Mouse (Mus musculus): Measurements from ENCODE around the gene Uvrag. TPM values are rescaled to one million over a fixed set of nuclear protein-coding genes. Genes with fewer than 3 reads are reported as not detected.

Uvrag gene
- total RNA-seq, 2 experiments from 2014 or later, result 6.6 to 8.5 TPM

GRCm38 (mm10) chr7:99101767-99102593, 39.0 kb downstream of the Uvrag start:
- ATAC-seq (replicated peaks; ENCODE audit: low FRiP score, poor library complexity, severe bottlenecking), result no peak

GRCm38 (mm10) chr7:99101076-99101475, 39.9 kb downstream of the Uvrag start:
- ATAC-seq (replicated peaks; ENCODE audit: low FRiP score, poor library complexity, severe bottlenecking), result no peak

GRCm38 (mm10) chr7:99100573-99100972, 40.4 kb downstream of the Uvrag start:
- no peak for ATAC-seq (replicated peaks; ENCODE audit: low FRiP score, poor library complexity, severe bottlenecking)

GRCm38 (mm10) chr7:99100087-99100486, 40.9 kb downstream of the Uvrag start:
- ATAC-seq (replicated peaks; ENCODE audit: low FRiP score, poor library complexity, severe bottlenecking), result no peak

GRCm38 (mm10) chr7:99097781-99098180, 43.2 kb downstream of the Uvrag start:
- ATAC-seq (replicated peaks; ENCODE audit: low FRiP score, poor library complexity, severe bottlenecking), result no peak

- no peak for ATAC-seq (replicated peaks; ENCODE audit: low FRiP score, poor library complexity, severe bottlenecking)
Observed at GRCm38 (mm10) chr7:99097128-99097527, 43.8 kb downstream of the Uvrag start.

- peak; percentile 70; the same call in 1 of the 2 replicates for ATAC-seq (replicated peaks; ENCODE audit: low FRiP score, poor library complexity, severe bottlenecking)
Observed at GRCm38 (mm10) chr7:99095191-99095590, 45.8 kb downstream of the Uvrag start.

GRCm38 (mm10) chr7:99094336-99094735, 46.6 kb downstream of the Uvrag start:
- ATAC-seq (replicated peaks; ENCODE audit: low FRiP score, poor library complexity, severe bottlenecking), result no peak

- no peak for ATAC-seq (replicated peaks; ENCODE audit: low FRiP score, poor library complexity, severe bottlenecking)
Observed at GRCm38 (mm10) chr7:99091915-99092645, 48.9 kb downstream of the Uvrag start.

GRCm38 (mm10) chr7:99089716-99090115, 51.2 kb downstream of the Uvrag start:
- ATAC-seq (replicated peaks; ENCODE audit: low FRiP score, poor library complexity, severe bottlenecking), result no peak

- ATAC-seq (replicated peaks; ENCODE audit: low FRiP score, poor library complexity, severe bottlenecking), result no peak
Observed at GRCm38 (mm10) chr7:99088576-99089346, 52.2 kb downstream of the Uvrag start.

GRCm38 (mm10) chr7:99087581-99087980, 53.4 kb downstream of the Uvrag start:
- ATAC-seq (replicated peaks; ENCODE audit: low FRiP score, poor library complexity, severe bottlenecking), result no peak

GRCm38 (mm10) chr7:99086646-99087443, 54.1 kb downstream of the Uvrag start:
- no peak for ATAC-seq (replicated peaks; ENCODE audit: low FRiP score, poor library complexity, severe bottlenecking)

- no peak for ATAC-seq (replicated peaks; ENCODE audit: low FRiP score, poor library complexity, severe bottlenecking)
Observed at GRCm38 (mm10) chr7:99085249-99085648, 55.7 kb downstream of the Uvrag start.

- ATAC-seq (replicated peaks; ENCODE audit: low FRiP score, poor library complexity, severe bottlenecking), result no peak
Observed at GRCm38 (mm10) chr7:99079522-99079921, 61.4 kb downstream of the Uvrag start.

- ATAC-seq (replicated peaks; ENCODE audit: low FRiP score, poor library complexity, severe bottlenecking), result no peak
Observed at GRCm38 (mm10) chr7:99078805-99079204, 62.1 kb downstream of the Uvrag start.

- ATAC-seq (replicated peaks; ENCODE audit: low FRiP score, poor library complexity, severe bottlenecking), result no peak
Observed at GRCm38 (mm10) chr7:99077234-99077633, 63.7 kb downstream of the Uvrag start.

- ATAC-seq (replicated peaks; ENCODE audit: low FRiP score, poor library complexity, severe bottlenecking), result no peak
Observed at GRCm38 (mm10) chr7:99075101-99075500, 65.8 kb downstream of the Uvrag start.

- no peak for ATAC-seq (replicated peaks; ENCODE audit: low FRiP score, poor library complexity, severe bottlenecking)
Observed at GRCm38 (mm10) chr7:99073734-99074372, 67.1 kb downstream of the Uvrag start.
